Mouse (Mus musculus) layer of hippocampus, adult 11-12 months (tissue): Measurements from ENCODE around the gene Fbxw4.
A peak's percentile ranks its signal among the peaks of the same experiment; 100 is the strongest.
"Not testable (repeated sequence)": the region's sequence is repeated elsewhere in the genome, so short reads cannot be mapped to it uniquely, and the experiment has no call there.

ENCODE experiments used
- DNase-seq: peaks from one replicate; pipeline ENCODE4 v3.0.0; 2022; ENCODE audit warnings: low spot score

Fbxw4 gene

DNA sequence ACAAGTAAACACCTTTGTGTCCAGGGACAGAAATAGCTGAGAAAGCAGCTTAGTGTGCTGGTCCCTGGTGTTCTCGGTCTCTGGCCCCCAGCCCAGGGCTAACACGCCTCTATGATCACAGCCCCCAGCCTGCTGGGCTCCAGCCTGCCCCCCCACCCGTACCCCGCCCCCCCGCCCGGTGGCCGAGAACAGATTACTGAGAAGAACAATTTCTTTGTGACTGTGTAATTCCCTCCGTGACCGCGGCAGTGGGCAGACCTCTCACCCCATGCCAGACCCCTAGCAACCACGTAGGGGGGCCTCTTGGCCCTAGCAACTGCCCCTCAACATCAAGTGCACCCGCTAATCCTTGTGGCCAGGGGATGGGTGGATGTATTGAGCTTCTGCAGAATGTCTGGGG lies 79.9 kb downstream of the Fbxw4 start:
- DNase-seq: no peak

DNA sequence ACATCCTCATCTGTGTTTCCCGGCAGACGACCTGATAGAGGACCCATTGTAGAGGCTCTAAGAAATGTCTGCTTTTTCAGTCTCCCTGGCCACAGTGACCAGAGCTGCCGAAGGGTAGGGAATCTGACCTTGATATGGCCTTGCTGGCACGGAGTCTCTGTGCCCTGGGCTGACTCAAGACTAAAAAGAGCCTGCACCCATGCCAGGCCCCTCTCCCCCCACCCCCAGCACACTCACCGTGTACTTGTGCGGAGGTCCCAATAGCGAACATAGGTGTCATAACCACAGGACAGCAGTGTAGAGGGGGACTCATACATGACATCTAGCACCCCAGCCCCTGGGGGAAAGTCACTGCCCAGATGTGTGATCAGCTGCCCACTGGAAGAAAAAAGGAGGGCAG lies 80.7 kb downstream of the Fbxw4 start:
- DNase-seq: no peak

DNA sequence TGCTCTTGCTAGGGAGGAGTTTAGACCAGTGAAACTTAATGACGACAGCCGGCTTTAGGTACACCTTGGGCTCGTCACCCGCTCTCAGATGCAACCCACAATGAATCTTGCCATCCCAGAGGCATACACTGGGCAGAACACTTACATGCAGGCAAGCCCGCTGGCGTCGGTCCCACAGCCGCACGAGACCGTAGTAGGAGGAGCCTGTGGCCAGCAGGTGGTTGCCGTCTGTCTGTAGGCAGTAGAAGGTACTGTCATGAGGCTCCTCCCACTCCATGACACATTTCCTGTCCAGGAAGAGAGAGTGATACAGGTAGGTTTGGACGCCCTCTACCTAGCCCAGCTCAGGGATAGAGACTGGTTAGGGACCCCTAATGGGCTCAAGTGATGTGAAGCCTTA lies 81.1 kb downstream of the Fbxw4 start:
- no peak for DNase-seq

DNA sequence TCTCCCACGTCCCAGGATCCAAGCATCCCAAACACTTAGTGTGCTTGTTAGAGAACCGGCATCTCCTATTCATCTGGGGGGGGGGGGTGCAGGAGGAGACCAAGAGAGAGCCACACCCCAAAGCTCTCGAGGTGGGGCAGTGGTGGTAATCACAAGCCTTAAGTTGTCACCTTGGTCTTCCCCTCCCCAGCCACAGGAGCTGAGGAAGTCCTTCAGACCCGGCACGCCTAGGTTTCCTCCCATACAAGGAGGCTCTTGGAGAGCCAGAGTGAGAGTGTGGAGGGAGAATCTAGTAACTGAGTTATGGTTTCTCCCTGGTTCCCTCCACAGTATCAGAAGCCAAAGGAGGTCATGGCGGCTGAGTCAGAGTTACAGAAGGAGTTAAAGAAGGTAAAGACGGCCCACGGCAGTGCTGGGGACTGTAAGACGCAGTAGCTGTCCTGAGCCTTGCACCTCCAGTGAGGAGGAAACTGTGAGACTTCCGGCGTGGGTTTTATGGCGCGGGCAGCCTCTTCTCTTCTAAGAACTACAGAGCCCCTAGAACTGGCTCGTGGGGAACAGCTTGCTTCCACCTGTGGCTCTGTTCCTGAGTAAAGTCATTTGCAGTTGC lies 82.9 kb downstream of the Fbxw4 start:
- no peak for DNase-seq

DNA sequence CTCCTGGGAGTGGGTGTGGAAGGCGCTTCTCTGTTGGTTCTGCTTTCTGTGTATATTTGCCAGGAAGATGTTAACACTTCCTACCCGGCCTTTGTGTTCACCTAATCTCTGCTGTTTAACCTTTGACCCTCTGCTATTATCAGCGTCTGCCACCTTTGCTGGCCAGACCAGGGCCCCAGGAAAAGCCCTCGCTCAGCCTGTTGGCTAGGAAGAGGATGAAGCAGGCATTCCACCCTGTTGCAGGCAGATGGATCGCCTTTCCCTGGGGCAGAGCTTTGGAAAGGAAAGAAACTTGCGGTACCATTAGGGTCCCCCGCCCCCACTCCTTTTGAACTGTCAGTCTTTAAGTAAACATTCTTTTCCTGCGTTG lies 84.5 kb downstream of the Fbxw4 start:
- DNase-seq: no peak

DNA sequence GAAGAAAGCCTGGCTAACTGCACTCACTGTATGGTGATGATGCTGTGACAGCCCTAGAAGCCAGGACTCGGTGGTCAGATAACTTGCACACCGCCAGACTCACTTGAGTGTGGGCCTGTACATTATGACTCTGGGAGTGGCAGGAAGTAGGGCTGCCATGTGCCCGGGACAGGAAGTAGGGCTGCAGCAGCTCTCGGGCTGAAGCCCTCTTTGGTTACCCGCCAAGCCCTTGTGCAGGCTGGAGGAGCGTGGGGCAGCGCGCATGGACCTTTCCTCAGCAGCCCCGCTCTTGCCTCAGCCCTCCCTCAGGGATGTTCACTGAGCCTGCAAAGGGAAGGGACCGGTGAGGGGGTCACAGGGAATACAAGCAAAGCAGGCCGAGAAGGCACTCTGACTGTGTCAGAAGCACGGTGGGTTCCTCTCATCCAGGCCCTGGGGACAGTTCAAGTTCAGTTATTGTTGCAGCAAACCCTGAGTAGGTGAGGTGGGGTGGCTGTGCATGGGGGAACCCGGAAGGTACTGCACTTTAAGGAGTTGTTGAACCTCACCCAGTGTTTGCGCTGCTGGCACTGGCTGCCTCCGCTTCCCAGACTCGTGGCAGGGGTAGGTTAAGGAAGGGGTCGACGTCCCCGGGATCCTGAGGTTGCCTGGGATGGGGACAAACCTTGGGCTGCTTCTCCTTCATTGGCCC lies 85.0 kb downstream of the Fbxw4 start:
- no peak for DNase-seq

DNA sequence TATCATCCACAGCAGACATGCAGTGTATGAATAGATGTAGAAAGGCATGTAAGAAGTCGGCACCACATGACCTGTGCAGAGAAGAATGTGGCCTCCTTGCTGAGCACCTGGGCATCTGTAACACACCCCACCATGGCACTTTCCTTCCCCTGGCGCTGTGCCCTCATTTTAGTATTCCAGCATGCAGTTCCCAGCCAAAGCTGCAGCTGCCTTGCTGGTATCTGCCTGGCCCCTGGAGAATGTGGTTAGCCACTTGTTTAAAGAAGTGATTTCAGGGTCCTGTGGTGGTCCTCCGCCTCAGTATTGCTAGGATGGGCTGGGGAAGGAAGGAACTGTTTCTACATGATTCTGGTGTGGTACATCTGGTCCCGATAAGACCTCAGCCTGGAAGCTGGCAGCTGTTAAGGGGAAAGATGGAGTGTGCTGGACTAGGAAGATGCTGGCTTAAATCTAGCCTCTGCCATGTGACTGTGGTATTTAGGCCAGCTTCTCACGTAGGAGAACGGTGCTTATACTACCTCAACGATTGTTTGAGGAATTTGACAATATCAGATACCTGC lies 85.7 kb downstream of the Fbxw4 start:
- DNase-seq: no peak

DNA sequence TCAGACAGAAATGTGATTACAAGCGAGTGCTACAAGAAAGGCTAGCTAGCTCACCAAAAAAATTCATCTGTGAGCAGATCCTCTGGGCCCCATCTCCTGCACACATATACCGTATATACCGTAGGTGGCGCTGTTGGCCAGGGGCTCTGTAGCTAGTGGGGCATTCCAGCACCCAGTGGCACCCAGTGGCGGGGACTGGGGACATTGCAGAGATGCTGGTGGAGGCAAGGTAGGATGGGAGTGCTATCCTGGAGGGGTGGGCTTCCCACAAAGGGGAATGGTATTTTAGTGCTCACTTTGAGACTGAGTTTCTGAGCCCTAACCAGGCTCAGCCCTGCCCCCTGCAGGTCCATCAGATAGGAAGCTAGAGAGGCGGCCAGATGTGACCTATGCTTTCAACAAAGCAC lies 86.2 kb downstream of the Fbxw4 start:
- DNase-seq: peak; percentile 84

DNA sequence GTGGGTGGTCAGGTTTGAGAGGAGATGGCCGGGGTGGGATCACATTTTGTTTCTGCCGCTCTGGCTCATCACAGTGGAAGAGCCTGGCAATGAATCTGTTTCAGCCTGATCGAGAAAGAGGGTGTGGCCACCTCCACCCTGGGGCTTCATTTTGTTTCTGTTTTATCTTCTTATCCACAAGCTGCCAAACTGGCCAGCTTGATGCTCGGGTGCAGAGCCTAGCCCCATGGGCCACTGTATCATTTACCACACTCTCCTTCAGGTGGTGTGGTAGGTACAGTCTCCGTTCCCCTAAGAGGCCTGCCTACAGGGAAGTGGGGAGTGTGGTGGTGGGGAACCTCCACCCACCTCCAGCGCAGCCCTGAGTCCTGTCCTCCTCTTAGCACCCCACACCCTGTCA lies 87.1 kb downstream of the Fbxw4 start:
- no peak for DNase-seq

DNA sequence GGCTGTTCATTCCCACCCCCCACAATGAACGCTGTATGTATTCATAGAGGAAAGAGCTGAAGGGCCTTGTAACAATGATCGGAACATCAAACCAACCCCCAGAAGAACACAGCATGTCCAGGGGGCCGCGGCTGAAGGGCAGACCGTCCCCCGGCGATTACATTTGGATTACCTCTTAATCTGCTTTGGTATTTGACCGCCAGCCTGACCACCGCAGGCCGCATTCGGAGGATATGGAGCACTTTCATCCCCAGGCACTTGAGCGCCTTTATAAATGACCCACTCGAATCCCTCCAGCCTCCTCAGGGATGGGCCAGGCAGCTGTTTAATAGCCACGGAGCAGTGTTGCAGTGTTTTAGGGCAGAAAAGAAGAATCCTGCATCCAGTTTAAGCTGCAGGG lies 92.7 kb downstream of the Fbxw4 start:
- no peak for DNase-seq

DNA sequence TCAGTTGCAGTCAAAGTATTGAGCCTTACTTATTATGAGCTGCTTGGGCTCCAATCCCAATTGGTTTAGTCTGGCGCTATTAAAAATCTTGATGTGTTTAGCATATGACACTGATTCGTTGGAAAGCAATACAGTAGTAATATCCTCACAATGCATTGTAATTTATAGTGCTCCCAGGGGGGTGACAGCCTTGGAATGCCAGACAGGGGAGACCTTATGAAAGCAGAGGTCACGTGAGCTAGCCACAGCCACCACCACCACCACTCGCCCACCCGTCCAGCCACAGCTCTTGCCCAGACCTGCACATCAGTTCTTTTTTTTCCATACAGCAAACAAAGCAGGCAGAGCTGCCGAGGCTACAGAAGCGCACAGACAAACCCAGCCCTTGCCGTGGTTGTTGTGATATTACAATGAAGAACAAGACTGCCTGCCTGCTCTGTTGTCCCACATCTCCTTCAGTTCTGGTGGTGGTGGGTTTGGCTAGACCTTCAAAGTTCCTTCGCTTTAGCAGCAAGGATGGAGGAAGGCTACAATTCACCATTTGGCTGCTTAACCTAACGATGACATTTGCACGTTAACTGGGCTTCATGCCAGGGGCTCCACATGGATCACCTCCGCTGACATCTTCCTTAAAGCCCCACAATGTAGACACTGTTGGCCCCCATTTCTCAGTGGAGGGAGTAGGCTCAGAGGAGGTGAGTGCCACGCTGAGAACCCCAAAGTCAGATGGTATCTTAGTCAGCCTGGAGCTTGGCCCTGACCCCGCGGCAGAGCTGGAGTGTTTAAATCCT lies 94.0 kb downstream of the Fbxw4 start:
- DNase-seq: no peak

DNA sequence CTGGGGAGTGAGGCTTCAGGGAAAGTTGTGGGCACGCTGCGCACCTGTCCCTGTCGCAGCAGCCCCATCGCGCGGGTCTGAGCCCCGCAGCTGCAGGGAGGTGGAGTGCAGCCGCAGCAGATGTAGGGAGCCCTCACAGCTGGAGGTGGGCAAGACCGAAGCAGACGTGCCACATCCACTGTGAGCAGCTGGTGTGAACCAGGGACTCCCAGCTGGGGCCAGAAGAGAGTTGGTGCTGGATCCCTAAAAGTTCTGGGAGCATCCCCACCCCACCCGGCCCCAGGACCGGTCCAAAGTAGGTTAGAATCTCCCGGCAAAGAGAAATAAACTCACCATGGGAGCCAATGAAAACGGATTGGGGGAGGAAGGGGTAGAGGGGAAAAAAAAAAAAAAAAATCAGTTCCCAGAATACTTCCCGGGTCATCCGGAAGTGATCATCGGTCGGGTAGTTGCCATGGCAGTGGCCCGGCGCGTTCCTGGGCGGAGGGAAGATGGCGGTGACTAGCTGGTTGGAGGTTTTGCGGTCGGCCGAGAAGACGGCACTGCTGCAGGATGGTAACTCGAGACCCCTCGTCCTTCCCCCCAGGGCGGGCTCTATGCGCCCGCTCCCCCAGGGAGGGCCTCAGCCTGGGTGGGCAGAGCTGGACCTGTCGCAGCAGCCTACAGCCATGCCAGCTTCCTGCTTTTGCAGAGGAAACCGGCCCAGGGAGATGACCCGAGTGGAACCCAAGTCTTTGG lies 99.8 kb downstream of the Fbxw4 start, which contains the start of the genes Poll and Gm17018:
TSS of gene Poll (minus strand) at position 379 of the 738 bp plus-strand sequence.
TSS of gene Gm17018 (plus strand) at position 463 of the 738 bp plus-strand sequence.
- peak; percentile 84 for DNase-seq

DNA sequence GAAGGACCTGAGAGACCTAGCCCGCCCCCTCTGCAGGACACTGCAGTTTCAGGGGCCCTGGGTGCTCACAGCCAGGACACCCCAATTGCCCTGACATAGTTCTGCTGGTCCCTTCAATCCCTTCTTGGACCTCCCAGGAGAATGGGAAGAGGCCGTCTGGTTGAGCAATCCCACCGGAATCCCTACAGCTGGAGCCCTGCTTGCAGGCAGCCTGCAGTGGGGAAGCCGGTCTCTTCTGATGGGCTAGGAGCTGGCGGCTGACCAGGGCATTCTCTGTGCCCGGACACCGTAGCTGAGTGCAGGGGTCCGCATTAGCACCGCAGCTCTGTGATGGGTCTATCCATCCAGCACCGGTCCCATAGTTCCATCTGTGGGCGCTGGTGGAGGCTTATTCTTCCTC lies 106.0 kb downstream of the Fbxw4 start:
- DNase-seq: no peak

DNA sequence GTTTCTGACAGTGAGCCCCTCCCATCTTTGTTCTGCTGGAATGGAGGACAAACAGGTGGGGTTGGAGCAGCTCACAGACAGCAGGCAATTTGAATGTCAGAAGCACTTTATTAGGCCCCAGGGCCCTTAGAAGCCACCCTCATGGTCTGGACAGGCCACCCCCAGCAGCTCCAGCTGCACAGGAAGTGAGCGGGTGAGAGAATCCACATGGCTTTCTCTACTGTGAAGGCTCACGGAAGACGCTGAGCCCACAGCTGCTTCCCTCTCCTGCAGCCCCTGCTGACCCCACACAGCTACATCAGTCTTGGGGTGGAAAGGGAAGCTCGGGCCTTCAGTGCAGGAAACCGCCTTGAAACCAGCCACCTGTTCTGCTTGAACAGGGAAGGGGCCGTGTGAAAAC lies 107.9 kb downstream of the Fbxw4 start:
- DNase-seq: no peak

DNA sequence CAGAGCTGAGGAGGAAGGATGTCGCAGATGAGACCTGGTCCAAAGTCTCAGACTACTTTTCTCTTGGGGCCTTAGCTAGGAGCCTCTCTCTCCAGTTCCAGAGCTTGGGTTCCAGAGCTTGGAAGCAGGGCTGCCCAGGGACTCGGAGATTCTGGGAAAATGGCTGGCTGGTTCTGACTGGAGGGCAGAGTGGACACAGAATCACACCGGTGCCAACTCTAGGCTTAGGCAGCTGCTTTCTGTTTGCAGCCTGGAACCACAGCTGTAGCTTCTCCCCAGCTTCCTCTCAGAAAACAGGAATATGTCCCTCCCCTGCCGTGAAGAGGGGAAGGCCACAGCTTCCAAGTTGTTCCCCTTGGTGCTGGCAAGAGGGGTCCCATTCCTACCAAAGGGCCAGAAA lies 110.2 kb downstream of the Fbxw4 start:
- no peak for DNase-seq

DNA sequence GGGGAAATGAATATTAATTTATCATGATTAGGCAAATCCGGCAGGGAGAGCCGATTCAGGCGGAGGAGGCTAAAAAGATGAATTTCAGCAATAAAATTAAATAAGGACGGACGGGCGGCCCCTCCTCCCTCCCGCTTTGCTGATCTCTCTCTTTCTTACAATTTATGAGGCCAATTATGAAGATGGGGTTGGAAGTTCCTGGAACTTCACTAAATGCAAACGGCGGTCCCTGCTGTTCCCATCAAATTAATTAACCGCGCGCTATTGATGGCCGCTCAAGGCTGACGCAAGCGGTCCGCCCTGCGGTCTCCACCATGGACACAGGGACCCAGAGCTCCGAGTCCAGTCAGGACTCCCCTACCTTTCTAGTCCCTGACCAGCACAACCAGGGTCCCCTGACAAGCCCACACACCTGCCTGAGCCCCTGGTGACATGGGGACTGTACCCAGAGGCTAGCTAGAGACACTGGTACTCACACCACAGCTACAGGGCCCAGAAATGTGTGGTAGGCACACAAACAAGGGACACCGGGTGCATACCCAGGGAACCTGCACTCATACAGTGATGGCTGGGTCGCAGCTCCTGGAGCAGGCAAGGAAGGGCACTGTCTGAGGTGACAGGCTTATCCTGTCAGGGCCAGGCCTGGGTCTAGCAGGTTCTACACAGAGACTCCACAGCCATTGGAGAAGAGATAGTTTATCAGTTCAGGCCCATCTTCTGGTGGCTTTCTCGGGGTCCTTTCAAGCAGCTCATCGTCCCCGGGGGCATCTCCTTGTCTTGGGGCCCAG lies 110.8 kb downstream of the Fbxw4 start:
- no peak for DNase-seq

DNA sequence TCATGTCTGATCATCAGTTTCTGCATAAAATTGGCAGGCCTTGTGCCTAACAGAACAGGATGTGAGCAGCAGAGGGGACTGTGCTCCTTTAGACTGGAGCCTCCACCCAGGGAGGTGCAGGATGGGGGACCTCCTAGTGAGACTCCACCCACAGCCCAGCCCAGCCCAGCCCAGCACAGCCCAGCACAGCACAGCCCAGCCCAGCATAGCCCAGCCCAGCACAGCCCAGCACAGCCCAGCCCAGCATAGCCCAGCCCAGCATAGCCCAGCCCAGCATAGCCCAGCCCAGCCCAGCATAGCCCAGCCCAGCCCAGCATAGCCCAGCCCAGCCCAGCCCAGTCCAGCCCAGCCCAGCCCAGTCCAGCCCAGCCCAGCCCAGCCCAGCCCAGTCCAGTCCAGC lies 111.9 kb downstream of the Fbxw4 start:
- DNase-seq: not testable (repeated sequence)

DNA sequence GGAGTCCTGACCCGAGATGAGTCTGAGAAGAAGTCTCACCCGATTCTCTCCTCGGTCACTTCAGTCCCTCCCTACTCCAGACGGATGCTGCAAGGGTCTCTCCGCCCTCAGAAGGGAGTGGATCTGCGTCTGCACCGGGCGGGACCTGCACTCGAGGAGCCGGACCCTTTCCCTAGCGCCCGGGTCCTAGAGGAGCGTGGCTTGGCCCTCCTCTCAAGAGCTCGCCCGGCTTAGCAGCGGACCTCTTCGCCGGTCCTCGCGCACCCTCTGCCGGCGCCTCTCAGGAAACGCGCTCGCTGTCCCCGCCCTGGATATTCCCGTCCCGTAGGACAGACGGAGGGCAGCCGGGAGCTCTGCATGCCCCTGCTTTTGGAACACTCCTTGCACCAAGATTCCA lies 115.2 kb downstream of the Fbxw4 start:
- peak; percentile 85 for DNase-seq

DNA sequence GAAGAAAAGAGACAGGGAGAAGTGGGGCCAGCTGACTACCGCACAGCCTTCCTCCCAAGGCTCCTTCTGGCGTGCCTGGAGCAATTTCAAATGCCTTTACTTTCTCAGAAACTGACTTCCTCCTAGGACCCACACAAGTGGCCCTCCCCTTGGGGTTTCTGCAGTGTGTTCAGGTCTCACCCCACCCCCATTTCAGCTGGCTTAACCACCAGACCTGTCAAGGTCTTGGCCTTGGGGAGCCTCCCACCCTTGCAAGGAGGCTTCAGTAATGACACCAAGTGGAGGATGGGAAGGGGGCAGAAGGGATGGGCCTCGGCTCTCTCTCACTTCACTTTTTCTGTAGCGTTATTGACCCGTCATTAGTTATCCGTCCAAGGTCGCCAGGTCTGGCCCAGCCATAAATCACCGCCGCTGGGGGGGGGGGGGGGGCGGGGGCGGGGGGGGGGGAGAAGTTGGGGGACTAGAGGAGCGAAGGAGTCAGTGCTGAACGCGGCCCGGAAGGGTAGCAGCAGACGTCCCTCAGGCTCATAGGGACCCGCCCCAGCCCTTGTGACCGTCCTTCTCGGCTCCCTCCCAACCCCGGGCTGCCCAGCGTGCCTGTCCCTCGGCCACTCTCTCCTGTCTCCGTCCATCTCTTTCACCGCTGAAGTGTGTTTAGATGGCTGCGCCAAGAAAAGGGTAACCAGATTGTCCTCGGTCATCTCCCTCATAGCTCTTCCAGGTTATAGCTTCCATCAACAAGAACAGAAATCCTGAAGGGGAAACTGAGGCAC lies 115.8 kb downstream of the Fbxw4 start:
- no peak for DNase-seq

DNA sequence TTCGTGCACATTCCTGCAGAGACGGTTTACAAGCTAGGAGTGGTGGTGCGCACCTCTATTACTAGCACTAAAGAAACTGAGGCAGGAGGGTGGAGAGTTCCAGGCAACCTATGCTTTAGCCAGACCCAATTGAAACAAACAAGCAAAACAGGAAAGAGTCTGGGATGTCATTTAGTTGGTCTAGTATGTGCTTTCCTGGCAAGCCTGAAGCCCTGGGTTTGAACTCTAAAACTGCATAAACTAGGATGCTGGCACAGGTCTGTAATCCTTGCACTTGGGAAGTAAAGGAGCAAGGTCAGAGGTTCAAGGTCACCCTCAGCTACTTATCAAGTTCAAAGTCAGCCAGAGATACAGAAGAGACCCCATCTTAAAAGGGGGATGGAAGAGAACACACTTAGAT lies 118.1 kb downstream of the Fbxw4 start:
- DNase-seq: no peak
